Mouse (Mus musculus) cerebellum, adult 18-20 months (tissue): Measurements from ENCODE around the gene Syne1.

Experiments
- DNase-seq, 2 experiments: peaks; one replicate each; pipeline ENCODE4 v3.0.0; 2021

Gene Syne1

DNA sequence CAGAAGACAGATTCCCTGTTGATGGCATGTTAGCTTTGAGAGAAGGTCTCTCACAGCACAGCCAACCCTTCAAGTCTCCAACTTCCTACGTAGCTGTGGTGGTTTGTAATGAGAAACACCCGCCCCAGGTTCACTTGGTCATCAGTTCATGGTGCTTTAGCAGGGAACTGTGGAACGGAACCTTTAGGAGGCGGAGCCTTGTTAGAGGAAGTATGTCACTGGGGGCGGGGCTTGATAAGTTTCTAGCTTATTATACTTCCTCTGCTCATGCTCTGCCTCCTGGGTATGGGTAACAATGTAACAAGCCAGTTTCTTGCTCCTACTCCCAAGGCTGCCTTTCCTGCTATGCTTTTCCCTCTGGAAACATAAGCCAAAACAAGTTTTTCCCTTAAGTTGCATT, 505.6 kb downstream of the Syne1 start:
- no peak for DNase-seq

GRCm38 (mm10) chr10:5045213-5045612, 506.1 kb downstream of the Syne1 start:
- DNase-seq, result no peak

DNA sequence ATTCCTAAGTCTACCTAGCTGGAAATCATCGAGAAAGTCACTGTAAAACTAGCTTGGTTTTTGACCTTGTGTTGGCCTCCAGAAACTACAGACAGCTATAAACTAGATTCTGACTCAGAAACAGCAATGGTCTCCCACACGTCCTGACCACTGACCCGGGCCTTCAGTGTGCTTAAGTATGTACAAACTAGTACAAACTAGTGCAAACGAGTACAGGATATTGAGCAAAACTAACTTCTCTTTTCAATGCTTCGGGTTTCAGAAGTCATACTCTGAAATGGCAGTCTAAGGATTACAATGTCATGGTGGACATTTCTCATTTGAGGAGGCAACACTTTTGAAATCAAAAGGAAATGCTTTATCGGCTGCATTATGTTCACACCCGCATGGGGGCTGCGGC, 506.8 kb downstream of the Syne1 start:
- DNase-seq, result no peak

DNA sequence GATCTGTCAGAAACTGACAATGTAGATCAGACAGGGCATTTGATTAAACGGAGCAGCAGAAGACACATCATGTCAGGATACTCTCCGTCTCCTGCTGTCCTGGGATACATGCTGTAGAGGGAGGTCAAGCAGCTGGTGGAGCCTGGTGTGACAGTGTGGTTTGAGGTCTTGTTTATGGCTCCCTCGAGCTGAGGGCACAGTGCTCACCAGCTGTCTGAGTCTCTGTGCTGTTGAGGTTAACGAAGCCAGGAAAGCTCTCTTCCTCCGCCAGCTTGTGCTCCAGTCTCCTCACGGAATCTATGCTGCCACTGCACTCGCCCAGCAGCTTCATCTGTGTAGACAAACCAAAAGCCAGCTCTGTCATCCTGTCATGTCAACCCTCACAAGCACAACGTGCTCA, 510.0 kb downstream of the Syne1 start:
- DNase-seq, result no peak

- no peak for DNase-seq
These were observed 518.9 kb downstream of the Syne1 start for GRCm38 (mm10) chr10:5032192-5033048.

DNA sequence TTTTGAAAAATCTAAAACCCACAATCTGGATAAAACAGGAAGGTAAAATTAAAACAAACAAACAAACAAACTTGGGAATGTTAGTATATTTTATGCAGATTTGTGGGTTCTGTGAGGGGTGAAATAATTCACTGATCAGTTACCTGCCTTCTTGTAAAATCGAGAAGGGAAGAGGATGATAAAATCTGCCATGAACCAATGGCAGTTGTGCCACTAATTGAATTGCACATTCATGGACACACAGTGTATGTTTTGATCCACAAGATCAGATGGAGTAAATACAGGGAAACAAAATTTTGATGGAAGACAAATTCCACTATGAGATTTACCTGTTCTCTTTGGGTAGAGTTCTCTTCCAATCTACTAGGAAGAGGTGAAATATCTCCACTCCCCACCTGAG, 521.4 kb downstream of the Syne1 start:
- no peak for DNase-seq

DNA sequence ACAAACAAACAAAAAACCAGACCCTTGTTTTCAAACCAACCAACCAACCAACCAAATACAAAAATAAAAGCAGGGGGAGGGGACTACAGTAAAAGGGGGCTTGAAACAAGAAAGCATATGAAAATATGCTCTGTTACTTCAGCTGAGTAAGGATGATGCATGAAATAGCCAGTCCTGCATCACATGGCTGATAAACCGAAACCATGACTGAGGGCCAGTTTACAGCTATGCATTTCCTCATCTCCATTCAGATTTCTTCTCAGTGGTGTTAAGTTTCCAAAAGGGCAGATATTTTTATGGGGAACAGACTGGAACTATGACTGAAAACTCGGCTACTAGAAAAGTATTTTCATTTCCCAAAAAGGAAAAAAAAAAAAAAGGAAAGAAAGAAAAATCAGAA, 522.1 kb downstream of the Syne1 start:
- DNase-seq, result no peak

DNA sequence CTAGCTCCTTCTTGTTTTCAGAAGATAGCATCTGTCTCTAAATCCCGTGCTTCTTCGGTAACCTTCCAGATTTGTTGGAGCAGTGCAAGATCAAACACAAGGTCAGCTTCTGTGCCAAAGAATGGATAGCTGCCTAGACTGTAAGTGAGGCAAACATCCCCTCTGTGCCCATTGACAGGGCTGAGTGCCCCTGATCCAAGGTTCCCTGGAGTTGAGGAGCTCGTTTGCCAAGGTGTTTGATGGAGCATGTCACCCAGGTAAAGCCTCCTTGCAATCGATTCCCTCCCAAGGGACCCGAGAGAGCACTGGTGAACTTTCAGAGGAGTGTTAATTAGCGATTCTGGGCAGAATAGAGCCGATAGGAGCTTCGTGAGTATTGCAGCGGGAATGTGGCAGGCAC, 523.0 kb downstream of the Syne1 start:
- DNase-seq, result no peak

DNA sequence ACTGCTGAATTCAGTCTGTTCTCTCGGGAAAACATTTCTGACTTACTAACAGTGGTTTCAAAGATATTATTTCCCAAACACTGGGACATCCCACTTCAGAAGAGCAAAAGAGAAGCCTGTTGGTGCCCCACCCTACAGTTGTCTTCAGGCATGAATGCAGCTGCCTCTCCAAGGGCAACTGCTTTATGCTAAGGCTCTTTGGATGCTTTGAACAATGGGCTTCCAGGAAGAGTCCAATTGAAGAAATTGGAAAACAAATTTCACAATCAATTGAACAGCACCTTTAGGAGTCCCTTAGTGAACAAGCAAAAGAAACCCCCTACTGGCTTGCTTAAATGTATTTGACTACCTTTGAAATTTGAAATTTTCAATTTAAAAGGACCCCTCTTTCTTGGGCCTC, 524.1 kb downstream of the Syne1 start:
- no peak for DNase-seq

DNA sequence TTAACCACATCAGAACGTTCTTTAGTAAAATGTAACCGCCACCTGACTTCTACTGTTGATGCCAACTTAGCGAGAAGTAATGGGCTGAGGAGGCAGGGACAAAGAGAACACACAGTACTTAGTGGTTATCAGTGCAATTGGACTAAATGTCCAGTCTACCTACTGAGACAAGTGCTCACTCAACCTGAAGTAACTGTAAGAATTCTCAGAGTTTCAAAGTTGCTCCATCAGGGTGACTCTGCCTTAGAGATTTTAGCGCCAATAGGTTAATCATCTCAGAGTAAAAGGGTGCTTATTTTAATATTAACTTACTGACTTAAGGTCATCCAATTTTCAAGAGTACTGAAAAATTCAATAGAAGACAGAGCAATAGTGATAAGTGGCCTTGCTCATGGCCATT, 525.4 kb downstream of the Syne1 start:
- no peak for DNase-seq

DNA sequence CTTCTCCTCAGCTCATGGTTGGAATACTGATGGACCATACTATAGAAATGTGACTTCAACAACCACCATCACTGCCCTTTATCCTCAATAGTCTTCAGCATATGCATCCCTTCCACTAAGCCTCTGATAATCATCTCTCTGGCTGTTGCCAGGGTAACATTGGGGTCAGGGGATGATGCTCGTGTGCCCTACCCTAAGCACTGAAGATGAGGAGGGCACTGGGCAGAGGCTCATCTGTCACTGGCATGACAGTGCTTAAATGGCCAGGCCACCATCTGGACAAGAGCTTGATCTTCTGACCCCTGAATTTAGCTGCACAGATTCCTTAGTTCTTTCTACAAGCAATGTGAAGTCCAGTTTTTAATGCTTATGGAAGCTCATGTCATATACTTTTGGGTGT, 534.1 kb downstream of the Syne1 start:
- DNase-seq, result no peak

- DNase-seq, result no peak
These were observed 536.3 kb downstream of the Syne1 start for GRCm38 (mm10) chr10:5014976-5015375.

DNA sequence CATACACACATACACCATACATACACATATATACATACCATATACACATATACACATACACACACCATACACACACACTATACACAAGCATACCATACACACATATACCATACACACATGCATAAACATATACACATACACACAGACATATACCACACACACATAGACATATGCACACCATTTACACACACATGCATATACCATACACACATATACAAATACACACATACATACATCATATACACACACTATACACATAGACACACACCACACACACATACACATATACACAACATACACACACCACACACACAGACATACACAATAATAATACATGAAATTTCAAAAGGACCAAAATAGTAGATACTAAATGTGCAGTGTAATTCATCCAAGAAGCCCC, 539.3 kb downstream of the Syne1 start:
- DNase-seq, result no peak

DNA sequence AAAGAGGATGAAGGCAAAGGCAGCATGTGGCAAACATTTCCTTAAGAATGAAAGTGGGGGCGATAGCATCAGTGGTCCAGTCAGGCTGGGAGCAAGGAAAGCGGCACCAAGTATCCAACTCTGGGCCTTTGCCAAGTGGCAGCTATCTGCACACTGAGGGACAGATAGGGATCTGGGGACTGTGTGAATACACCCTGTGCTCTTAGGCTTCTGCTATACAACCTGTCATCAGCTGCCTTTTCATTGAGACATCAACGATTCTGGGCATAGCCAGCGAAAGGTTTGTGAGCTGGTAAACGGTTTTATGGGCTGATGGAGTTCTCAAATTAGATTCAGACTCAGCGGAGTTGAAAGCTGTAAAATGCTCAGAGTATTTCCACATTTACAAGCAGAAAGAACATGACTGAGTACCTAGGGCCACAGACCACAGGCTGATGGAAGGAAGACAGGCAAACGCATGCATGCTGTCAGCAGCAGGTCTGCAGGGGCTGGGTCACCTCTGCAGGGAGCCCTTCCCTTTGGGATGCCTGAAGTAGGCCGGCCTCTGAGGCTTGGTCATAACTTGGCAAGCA, 542.4 kb downstream of the Syne1 start:
- no peak for DNase-seq

DNA sequence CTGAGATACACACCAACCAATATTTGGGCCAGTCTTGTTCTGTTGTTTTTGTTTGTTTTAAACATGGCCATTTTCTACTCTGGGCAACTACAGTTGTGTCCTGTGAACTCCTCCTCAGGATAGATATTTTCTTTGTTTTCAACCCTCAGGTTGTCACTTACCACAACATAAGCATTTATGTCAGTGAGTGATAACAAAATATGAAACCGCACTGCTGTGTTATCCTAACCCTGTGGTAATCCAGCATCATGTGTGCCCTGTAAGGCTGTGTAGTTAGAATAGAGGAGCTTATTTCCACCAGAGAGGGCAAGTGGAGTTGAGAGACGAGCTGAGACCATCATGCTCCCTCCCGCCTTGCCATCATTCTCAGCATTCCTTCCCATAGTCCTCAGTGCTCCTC, 554.7 kb downstream of the Syne1 start:
- no peak for DNase-seq

DNA sequence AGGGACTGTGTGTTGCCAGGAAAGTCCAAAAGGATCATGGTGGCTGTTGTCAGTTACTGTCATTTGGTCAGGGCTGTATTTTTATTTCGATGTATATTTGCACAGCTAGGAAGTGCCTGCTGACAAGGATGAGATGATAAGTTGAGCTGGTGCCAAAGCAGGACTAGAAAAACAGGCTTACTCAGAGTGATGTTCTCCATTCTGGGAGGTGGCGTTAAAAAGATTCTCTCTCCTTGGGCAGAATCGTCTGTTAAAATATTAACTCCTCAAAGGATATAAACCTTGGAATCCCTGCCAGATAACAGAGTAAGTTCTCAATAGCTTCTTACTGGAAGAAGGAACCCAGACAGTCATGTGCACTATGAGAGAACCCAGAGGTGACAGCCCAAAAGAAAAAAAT, 557.5 kb downstream of the Syne1 start:
- DNase-seq, result no peak

DNA sequence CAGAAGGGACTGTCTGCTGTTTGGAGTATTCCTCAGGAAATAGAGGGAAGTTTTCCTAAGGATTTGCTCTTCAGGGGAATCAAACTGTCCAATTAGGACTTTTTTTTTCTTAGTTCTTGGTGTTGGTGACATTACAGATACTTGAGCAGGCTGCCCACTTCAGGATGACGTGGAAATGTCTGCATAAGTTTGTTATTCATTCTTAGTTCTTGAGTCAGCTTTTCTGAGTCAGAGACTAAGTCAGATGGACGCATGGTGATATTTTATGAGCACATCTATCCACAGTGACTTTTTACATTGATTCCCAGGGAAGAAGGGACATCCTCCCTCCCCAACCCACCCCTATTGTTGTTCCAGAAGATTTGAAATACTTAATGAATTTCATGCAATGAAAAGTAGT, 567.4 kb downstream of the Syne1 start:
- no peak for DNase-seq

DNA sequence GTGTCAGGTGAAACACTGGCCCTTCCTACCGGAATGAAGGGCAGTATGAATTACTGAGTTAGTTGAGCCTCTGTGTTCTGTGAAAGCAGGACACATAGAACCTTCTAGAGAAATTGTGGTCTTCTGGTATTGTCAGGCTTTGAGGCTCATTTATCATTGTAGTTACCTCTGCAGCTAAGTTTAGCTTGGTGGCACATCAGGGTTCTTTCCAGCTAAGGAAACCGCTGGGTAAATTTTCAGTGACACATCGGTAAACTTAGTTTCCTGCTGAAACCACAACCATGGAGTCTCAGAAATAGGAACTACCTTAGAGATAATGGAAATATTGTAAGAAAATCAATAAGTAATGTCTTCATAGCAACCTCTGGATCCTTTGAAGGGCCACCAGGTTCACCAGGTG, 573.9 kb downstream of the Syne1 start:
- DNase-seq, result no peak

- DNase-seq, result no peak
These were observed 574.7 kb downstream of the Syne1 start for GRCm38 (mm10) chr10:4976557-4976956.

DNA sequence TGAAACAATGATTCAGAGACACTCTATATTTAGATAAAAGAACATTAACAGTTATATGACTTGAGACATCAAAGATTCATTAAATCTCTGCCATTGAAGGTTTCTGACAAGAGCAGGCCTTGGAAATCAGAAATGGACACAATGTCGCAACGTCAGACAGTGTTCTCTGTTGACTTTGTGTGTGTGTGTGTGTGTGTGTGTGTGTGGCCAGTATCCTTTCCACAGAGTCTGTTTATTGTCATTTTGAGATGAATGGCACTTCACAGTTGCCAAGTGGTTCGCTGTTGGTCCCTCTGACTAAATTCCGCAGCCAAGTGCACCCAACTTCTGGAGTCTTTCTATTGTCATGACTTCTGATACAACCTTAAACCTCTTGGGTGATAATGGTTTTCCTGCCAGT, 577.0 kb downstream of the Syne1 start:
- DNase-seq, result no peak

DNA sequence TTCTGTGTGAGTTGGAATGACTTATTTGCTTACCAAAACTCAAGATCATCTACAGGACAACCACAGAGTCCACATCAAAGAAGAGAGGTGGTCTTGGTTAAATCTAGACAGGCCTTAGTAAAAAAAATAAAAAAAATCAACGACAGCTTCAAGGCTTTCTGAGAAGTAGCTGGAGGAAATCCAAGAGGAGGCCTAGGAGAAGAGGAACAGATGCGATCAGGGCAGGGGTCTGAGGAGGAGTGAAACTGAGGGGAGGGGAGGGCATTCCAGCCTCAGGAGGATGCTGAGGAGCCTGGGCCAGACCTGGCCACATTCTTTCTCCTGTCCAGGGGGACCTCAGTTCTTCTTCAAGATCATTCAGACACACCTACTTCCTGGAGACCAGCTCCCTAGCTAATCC, 579.3 kb downstream of the Syne1 start:
- no peak for DNase-seq

GRCm38 (mm10) chr10:4971586-4971985, 579.7 kb downstream of the Syne1 start:
- no peak for DNase-seq

DNA sequence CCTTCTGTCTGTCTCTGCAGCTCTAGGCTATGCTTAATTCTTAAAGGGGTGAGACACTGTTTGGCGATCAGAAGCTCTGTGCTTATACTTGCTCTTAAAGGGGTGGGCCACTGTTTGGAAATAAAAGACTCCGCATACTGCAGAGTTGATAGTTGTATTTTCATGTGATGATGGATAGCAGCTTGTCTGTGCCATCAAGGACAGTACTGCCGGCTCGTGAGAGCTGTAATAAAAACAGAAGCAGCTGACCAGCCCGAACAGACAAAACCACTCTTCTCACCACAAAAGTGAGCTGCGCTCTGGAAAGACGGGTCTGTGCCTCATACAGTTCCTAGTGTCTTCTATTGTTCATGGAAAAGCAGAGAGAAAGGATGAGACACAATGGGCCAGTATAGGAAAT, 580.1 kb downstream of the Syne1 start:
- no peak for DNase-seq
